Mouse (Mus musculus): ENCODE results near the gene Rap1gap. TPM values are rescaled to one million over a fixed set of nuclear protein-coding genes. Genes with fewer than 3 reads are reported as not detected.

Gene Rap1gap
- polyA plus RNA-seq, 1 experiment, result 1.3 TPM

GRCm38 (mm10) chr4:137773369-137773899 is 108.9 kb downstream of the Rap1gap start:
- Histone ChIP-seq H3K79me2 (ENCODE audit: control insufficient read depth, insufficient read depth) (no peaks in the 10 kb centered on the region), H3K4me3 (no peak overlapping the region), H3ac (ENCODE audit: control insufficient read depth, insufficient read length) (no peak overlapping the region), H3K4me2 (ENCODE audit: low read depth) (no peak overlapping the region), H3K36me3 (ENCODE audit: control insufficient read depth, insufficient read depth) (no peaks in the 10 kb centered on the region), H3K27me3 (ENCODE audit: control insufficient read depth, insufficient read depth, insufficient read length) (peaks cover 56% of the 10 kb centered on the region)
- TF ChIP-seq TCF12 (IDR thresholded peaks at IDR 0.05; ENCODE audit: insufficient read depth, poor library complexity, severe bottlenecking) (no peak), MAX (IDR thresholded peaks at IDR 0.05; ENCODE audit: low read depth) (no peak), TCF3 (IDR thresholded peaks at IDR 0.05; ENCODE audit: insufficient read length, low read depth) (no peak), REST (IDR thresholded peaks at IDR 0.05; ENCODE audit: insufficient read depth, insufficient read length) (no peak), USF1 (IDR thresholded peaks at IDR 0.05; ENCODE audit: low read depth) (no peak)

GRCm38 (mm10) chr4:137774013-137774412 is 109.5 kb downstream of the Rap1gap start:
- Histone ChIP-seq H3K27me3 (ENCODE audit: control insufficient read depth, insufficient read depth, insufficient read length) (peaks cover 57% of the 10 kb centered on the region), H3ac (ENCODE audit: control insufficient read depth, insufficient read length) (no peak overlapping the region), H3K4me3 (no peak overlapping the region), H3K4me2 (ENCODE audit: low read depth) (no peak overlapping the region), H3K79me2 (ENCODE audit: control insufficient read depth, insufficient read depth) (no peaks in the 10 kb centered on the region), H3K36me3 (ENCODE audit: control insufficient read depth, insufficient read depth) (no peaks in the 10 kb centered on the region)
- no peak for TF ChIP-seq POLR2AphosphoS2 (IDR thresholded peaks at IDR 0.05; ENCODE audit: insufficient read length, low read depth)
- no peak for TF ChIP-seq SRF (IDR thresholded peaks at IDR 0.05; ENCODE audit: control insufficient read depth, insufficient read length, low read depth)
- TF ChIP-seq MYOG (IDR thresholded peaks at IDR 0.05; ENCODE audit: control insufficient read depth in 1 of 3, insufficient read depth in 1 of 3, insufficient read length in 2 of 3, low read depth in 2 of 3), result no peak
- TF ChIP-seq TCF3 (IDR thresholded peaks at IDR 0.05; ENCODE audit: insufficient read length, low read depth), result no peak
- no peak for TF ChIP-seq MYOD1 (IDR thresholded peaks at IDR 0.05; ENCODE audit: control insufficient read depth in 1 of 3, insufficient read length in 2 of 3, low read depth in 2 of 3)
- no peak for TF ChIP-seq MAX (IDR thresholded peaks at IDR 0.05; ENCODE audit: low read depth)
- TF ChIP-seq E2F4 (IDR thresholded peaks at IDR 0.05; ENCODE audit: insufficient read depth), result no peak
- no peak for TF ChIP-seq TCF12 (IDR thresholded peaks at IDR 0.05; ENCODE audit: insufficient read depth, poor library complexity, severe bottlenecking)
- no peak for TF ChIP-seq POLR2A (IDR thresholded peaks at IDR 0.05; ENCODE audit: insufficient read length, low read depth)
- TF ChIP-seq USF1 (IDR thresholded peaks at IDR 0.05; ENCODE audit: low read depth), result no peak
- TF ChIP-seq CEBPB (IDR thresholded peaks at IDR 0.05; ENCODE audit: insufficient read depth, poor library complexity, severe bottlenecking), result no peak
- TF ChIP-seq REST (IDR thresholded peaks at IDR 0.05; ENCODE audit: insufficient read depth, insufficient read length), result no peak

GRCm38 (mm10) chr4:137774505-137774904 is 110.0 kb downstream of the Rap1gap start:
- no peak overlapping the region for H3ac ChIP-seq (ENCODE audit: control insufficient read depth, insufficient read length)
- H3K4me2 ChIP-seq (ENCODE audit: low read depth), result no peak overlapping the region
- H3K27me3 ChIP-seq (ENCODE audit: control insufficient read depth, insufficient read depth, insufficient read length), result peaks cover 53% of the 10 kb centered on the region
- no peaks in the 10 kb centered on the region for H3K36me3 ChIP-seq (ENCODE audit: control insufficient read depth, insufficient read depth)
- no peaks in the 10 kb centered on the region for H3K79me2 ChIP-seq (ENCODE audit: control insufficient read depth, insufficient read depth)
- H3K4me3 ChIP-seq, result no peak overlapping the region
- TF ChIP-seq TCF12 (IDR thresholded peaks at IDR 0.05; ENCODE audit: insufficient read depth, poor library complexity, severe bottlenecking) (no peak), MAX (IDR thresholded peaks at IDR 0.05; ENCODE audit: low read depth) (no peak), MYOD1 (IDR thresholded peaks at IDR 0.05; ENCODE audit: control insufficient read depth in 1 of 3, insufficient read length in 2 of 3, low read depth in 2 of 3) (no peak)

GRCm38 (mm10) chr4:137777866-137778265 is 113.3 kb downstream of the Rap1gap start:
- H3K36me3 ChIP-seq (ENCODE audit: control insufficient read depth, insufficient read depth), result no peaks in the 10 kb centered on the region
- H3ac ChIP-seq (ENCODE audit: control insufficient read depth, insufficient read length), result no peak overlapping the region
- no peak for TF ChIP-seq USF1 (IDR thresholded peaks at IDR 0.05; ENCODE audit: low read depth)
- TF ChIP-seq REST (IDR thresholded peaks at IDR 0.05; ENCODE audit: insufficient read depth, insufficient read length), result no peak
- TF ChIP-seq SRF (IDR thresholded peaks at IDR 0.05; ENCODE audit: control insufficient read depth, insufficient read length, low read depth), result no peak
- TF ChIP-seq POLR2A (IDR thresholded peaks at IDR 0.05; ENCODE audit: insufficient read length, low read depth), result no peak
- TF ChIP-seq MAX (IDR thresholded peaks at IDR 0.05; ENCODE audit: low read depth), result no peak
- TF ChIP-seq TCF3 (IDR thresholded peaks at IDR 0.05; ENCODE audit: insufficient read length, low read depth), result no peak
- TF ChIP-seq TCF12 (IDR thresholded peaks at IDR 0.05; ENCODE audit: insufficient read depth, poor library complexity, severe bottlenecking), result no peak
- no peak for TF ChIP-seq E2F4 (IDR thresholded peaks at IDR 0.05; ENCODE audit: insufficient read depth)
- no peak for TF ChIP-seq MYOG (IDR thresholded peaks at IDR 0.05; ENCODE audit: control insufficient read depth in 1 of 3, insufficient read depth in 1 of 3, insufficient read length in 2 of 3, low read depth in 2 of 3)
- no peak for TF ChIP-seq POLR2AphosphoS2 (IDR thresholded peaks at IDR 0.05; ENCODE audit: insufficient read length, low read depth)
- H3K4me2 ChIP-seq (ENCODE audit: low read depth), result no peak overlapping the region
- H3K79me2 ChIP-seq (ENCODE audit: control insufficient read depth, insufficient read depth), result no peaks in the 10 kb centered on the region
- peaks cover 24% of the 10 kb centered on the region for H3K27me3 ChIP-seq (ENCODE audit: control insufficient read depth, insufficient read depth, insufficient read length)
- no peak overlapping the region for H3K4me3 ChIP-seq

- no peak for TF ChIP-seq MYOG (IDR thresholded peaks at IDR 0.05; ENCODE audit: control insufficient read depth in 1 of 3, insufficient read depth in 1 of 3, insufficient read length in 2 of 3, low read depth in 2 of 3)
- no peak for TF ChIP-seq MAX (IDR thresholded peaks at IDR 0.05; ENCODE audit: low read depth)
- TF ChIP-seq REST (IDR thresholded peaks at IDR 0.05; ENCODE audit: insufficient read depth, insufficient read length), result no peak
- TF ChIP-seq SRF (IDR thresholded peaks at IDR 0.05; ENCODE audit: control insufficient read depth, insufficient read length, low read depth), result no peak
- TF ChIP-seq TCF3 (IDR thresholded peaks at IDR 0.05; ENCODE audit: insufficient read length, low read depth), result no peak
- no peak for TF ChIP-seq E2F4 (IDR thresholded peaks at IDR 0.05; ENCODE audit: insufficient read depth)
- no peak for TF ChIP-seq POLR2A (IDR thresholded peaks at IDR 0.05; ENCODE audit: insufficient read length, low read depth)
- no peak for TF ChIP-seq CEBPB (IDR thresholded peaks at IDR 0.05; ENCODE audit: insufficient read depth, poor library complexity, severe bottlenecking)
- no peak for TF ChIP-seq USF1 (IDR thresholded peaks at IDR 0.05; ENCODE audit: low read depth)
- no peak for TF ChIP-seq MYOD1 (IDR thresholded peaks at IDR 0.05; ENCODE audit: control insufficient read depth in 1 of 3, insufficient read length in 2 of 3, low read depth in 2 of 3)
- TF ChIP-seq POLR2AphosphoS2 (IDR thresholded peaks at IDR 0.05; ENCODE audit: insufficient read length, low read depth), result no peak
- no peak for TF ChIP-seq TCF12 (IDR thresholded peaks at IDR 0.05; ENCODE audit: insufficient read depth, poor library complexity, severe bottlenecking)
- Histone ChIP-seq H3K4me3 (no peak overlapping the region), H3K36me3 (ENCODE audit: control insufficient read depth, insufficient read depth) (no peaks in the 10 kb centered on the region), H3K4me2 (ENCODE audit: low read depth) (no peak overlapping the region), H3K27me3 (ENCODE audit: control insufficient read depth, insufficient read depth, insufficient read length) (peaks cover 17% of the 10 kb centered on the region), H3ac (ENCODE audit: control insufficient read depth, insufficient read length) (no peak overlapping the region), H3K79me2 (ENCODE audit: control insufficient read depth, insufficient read depth) (no peaks in the 10 kb centered on the region)
Observed at GRCm38 (mm10) chr4:137778397-137779184, 114.1 kb downstream of the Rap1gap start.
